Mouse (Mus musculus) urinary bladder, postnatal 36 days (tissue): ENCODE data around the gene Uba5.

ENCODE experiments used
- DNase-seq, 2 experiments: peaks; one replicate each; pipeline ENCODE4 v3.0.0; 2022; ENCODE audit warnings: low spot score in 2 of 2, mixed read lengths in 1 of 2

Gene Uba5

DNA sequence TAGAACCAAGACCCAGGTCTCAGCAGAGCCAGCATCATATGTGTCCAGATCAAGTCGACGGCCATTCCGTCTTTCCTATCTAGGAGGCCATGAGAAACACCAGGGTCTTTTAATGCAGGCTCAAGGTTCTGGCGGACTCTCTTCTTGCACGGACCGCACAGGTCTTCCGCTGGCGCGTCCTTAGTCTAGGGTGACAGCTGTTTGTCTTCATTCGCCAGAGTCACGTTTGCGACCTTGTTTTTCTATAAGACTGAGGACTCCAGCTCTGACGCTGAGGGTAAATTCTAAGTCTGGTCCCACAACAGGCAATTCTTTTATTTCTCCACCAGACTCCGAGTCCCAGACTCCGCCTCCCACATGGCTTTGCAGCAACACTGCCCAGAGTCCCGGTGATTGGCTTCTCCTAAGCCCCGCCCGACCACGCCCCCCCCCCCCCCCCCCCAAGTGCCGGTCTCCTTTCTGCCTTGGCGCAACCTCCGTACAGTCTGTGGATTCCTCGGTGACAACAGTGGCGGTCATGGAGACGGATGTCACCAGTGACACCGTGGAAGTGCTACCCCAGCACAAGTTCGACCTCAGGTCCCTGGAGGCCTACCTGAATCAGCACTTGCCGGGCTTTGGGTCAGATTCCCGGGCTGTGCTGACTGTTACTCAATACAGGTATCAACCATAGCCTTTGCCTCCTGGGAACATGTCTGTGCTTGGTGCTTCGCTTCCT is 469 bp upstream of the Uba5 start, which contains the start of gene Acad11:
Gene Acad11, plus strand, starts transcription at position 134 of the 718 bp plus-strand sequence.
- DNase-seq: peak; percentile 79 to 86

DNA sequence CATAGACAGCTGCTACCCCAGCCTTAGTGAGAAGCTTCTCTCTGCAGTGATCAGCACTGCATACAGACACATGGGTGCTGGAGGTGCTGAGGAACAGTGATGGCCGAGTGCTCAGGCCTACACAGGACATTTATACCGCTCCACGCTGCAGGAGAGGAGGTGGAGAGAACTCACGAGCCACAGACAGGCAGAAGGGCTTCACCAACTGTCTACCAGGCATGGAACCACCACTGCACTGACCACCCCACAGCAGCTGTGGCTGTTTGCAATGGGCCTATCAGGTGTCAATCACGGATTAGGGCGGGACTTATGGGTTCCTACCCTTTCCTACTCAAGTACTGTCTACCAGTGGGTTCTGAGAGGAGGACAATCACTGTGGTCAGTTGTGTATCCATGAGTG is 11.9 kb downstream of the Uba5 start:
- DNase-seq: no peak

DNA sequence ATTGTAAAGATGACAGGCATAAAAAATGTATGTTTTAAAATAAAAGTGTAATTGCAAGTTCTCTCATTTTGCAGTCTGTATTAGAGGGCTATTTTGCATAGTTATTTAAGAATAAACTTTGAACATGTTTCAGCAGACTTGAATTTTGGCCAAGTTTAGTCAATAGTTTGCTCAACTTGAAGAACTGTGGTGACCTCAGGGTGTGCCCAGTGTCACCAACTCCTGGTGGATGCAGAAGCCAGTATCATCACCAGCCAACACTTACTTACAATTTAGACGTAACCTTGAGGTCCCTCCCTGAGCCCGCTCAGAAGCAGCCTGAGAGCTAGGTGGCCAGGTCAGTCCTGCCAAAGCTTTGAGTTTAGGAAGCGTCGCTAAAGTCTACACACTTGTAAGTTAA is 19.3 kb downstream of the Uba5 start:
- no peak for DNase-seq

DNA sequence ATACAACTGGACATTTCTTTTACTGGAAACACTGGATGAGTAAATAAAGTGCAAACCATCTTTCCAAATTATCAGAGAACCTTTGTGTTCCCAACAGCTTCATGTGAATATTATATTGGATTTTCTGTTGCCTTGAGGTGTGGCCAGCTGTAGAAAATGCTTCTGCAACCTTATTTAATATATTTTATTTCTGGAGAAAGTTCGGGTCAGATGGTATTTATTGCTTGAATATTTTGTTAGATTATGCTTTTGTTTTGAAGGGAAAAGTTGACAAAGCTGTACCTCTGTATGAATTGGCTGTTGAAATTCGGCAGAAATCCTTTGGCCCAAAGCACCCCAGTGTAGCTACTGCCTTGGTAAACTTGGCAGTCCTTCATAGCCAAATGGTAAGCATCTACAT is 22.6 kb downstream of the Uba5 start, which contains the start of gene Gm28305:
Gene Gm28305, plus strand, starts transcription at position 301 of the 400 bp plus-strand sequence.
- DNase-seq: no peak

DNA sequence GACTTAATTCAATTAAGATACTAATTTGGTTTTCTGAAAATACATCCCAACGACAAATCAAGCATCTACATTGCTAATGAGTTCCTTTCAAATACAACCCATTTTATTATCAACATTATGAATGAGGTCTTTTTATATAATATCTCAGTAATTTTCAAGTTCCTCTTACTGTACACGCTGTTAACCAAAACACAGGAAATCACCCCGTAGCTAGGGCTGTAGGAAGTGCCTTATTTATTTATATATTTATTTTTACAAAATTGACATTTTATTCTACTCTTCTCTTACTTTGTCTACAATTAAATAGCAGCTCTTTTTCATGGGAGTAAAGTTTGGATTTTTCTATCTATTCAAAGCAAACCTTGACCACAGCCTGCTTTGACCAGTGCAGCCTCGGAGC is 23.2 kb downstream of the Uba5 start:
- no peak for DNase-seq

DNA sequence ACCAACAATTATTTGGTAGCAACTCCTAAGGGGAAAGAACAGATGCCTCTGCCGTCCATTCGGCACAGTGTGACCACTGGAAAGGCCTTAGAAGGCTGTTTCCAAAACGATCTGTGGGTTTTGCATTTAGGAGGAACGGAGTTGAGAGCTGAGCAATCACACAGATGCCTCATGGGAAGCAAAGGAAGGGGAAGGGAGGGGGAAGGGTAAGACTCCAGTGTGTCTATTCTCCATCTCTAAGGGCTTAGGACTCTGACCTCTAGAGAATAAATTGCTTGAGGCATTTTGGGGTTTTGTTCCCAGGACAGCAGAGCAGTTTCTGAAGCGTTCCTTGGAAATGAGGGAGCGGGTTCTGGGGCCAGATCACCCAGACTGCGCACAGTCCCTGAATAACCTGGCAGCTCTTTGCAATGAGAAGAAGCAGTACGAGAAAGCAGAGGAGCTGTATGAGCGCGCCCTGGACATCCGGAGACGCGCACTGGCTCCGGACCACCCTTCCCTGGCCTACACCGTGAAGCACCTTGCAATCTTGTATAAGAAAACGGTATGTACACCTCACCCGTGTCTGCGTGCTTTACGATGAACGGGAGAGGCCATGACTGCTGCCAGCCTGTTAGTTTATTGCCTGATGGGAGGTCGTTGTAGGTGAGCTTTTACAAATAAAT is 23.8 kb downstream of the Uba5 start:
- DNase-seq: no peak

DNA sequence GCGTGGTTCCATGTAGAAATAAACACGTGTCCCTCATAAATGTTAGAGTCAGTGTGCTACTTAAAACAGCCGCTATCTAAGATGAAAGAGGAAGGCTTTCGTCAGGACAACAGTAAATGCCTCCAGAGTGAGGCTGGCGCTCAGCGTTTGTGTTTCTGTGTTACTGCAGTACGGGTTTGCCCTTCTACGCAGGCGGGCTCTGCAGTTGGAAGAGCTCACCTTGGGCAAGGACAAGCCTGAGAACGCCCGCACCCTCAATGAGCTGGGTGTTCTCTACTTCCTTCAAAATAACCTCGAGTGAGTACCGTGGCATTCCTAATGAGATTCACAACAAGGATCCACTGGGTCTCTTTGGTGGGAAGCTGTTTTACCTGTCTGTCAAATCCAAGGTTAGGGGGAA is 24.7 kb downstream of the Uba5 start:
- no peak for DNase-seq

DNA sequence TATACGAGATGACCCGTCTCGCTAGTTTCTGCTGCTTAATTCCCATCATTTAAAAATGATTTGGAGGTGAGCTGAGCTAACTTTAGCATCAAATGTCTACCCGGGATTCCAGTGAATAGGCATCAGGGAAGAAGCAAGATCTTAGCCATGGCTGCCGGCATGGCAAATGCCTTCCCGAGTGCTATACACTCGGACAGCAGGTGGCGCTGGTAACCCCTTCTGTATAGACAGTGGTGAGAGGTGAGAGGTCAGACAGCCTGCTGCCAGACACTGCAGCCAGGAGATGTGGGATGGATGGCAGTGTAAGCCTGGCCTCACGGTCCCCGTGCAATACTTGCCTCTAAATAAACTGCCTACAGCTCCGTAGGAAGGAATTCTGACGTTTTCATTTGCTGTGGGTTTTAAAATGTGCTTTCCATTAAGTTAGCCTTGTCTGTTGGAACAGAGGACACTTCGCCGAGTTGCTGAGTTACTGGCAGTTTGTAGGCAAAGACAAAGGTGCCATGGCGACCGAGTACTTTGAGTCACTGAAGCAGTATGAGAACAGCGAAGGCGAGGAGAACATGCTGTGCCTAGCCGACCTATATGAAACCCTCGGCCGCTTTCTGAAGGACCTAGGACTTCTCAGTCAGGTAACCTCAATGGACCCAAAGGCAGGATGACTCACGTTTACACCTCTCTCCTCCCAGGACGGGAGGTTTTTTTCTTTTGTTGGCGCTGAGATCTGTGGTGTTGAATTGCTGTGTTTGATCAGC is 27.5 kb downstream of the Uba5 start:
- DNase-seq: peak; percentile 66 to 80

DNA sequence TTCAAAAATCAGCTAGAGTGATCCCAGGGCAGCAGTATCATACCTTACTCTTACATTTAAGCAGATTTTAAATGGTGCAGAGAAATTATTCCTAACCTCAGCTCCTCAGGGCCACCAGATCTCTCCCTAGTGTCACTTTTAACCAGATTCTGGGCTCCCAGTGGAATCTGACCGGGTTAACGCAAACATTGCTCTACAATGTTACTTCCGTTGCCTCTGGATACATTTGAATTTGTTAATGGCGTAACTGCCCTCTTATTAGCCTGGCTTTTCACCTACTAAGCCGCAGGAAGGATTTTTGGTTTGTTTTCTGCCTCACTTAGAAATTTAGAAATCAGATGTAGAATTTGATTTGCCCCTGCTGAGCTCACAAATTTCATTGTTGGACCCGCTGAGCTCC is 28.2 kb downstream of the Uba5 start:
- DNase-seq: no peak

DNA sequence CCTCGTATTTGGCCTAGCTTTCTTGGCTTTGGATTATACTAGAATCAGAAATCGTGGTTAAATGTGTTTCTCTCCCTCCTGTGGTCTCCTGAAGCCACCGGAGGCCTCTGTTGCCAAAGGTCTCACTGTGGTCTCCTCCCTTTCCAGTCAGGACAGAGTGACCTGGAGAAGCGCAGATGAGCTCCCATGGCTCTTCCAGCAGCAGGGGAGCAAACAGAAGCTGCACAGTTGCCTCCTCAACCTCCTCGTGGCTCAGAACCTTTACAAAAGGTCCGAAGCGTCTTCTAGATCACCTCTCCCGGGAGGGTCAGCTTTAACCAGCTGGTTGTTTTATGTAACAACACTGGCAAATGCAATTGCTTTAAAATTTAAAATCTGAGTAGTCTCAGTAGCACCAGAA is 28.7 kb downstream of the Uba5 start:
- no peak for DNase-seq

DNA sequence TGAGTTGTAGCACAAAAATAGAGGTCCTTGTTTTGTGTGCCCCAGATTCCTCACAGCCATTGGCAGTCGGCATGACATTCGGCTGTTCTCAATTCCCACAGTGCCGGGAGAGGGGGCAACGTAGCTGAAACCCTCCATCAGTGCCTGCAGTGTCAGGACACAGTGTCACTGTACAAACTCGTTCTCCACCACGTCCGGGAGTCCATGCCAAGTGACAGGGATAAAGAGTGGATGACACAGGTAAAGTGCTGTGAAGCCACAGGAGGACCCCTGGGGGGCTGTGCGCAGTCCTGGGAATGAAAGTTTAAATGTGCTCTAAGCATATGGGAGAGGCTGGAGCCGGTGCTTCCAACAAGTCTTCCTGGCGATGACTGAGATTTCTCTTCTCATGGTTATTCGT is 33.1 kb downstream of the Uba5 start:
- no peak for DNase-seq

DNA sequence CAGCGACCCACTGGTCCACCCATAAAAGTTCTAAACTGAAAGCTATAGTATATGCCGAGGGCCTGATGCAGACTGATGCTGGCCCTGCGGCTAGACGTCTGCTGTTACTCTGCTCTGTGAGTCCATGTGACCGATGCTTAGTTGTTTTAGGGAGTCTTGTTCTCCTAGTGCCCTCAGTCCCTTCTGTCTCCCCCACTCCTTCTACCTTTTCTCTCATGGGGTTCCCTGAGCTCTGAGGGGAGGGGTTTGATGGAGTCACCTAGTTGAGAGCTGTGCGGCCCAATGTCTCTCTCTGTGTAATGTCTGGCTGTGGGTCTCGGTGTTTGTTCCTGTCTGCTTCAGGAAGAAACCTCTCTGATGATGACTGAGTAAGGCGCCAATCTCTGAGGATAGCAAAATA is 35.7 kb downstream of the Uba5 start:
- no peak for DNase-seq

DNA sequence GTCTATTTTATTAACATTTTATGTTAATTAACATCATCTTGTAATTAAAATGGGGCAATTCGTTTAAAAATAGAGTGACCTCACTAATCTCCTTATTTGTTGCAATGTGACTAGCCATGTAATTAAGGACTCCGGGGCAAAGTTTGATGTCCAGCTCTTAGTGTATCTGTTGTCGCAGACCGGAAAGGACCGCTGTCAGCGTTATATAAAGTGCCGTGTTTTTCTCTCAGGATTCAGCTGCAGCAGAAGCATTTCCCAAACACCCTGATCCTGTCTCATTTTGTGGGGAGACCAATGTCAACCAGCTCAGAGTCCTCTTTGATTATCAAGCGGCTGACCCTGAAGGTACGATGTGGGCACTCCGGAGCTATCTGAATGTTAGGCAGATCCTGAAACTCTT is 41.9 kb downstream of the Uba5 start:
- DNase-seq: no peak

DNA sequence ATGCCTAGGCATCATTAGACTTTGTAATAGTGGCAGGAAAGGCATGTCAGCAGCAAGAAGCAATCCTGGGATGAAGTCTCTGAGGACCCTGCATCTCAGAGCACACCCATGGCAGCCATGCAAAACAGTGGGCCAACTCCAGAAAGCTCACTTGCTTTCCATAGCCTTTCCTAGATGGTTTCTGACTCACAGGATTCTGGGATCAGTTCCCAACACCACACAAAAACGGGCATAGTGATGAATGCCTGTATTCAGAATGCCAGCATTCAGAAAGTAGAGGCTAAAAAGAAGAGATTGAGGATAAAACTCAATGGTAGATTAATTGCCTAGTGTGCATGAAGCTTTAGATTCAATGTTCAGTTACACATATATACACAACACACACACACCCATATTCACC is 48.4 kb downstream of the Uba5 start:
- DNase-seq: no peak

DNA sequence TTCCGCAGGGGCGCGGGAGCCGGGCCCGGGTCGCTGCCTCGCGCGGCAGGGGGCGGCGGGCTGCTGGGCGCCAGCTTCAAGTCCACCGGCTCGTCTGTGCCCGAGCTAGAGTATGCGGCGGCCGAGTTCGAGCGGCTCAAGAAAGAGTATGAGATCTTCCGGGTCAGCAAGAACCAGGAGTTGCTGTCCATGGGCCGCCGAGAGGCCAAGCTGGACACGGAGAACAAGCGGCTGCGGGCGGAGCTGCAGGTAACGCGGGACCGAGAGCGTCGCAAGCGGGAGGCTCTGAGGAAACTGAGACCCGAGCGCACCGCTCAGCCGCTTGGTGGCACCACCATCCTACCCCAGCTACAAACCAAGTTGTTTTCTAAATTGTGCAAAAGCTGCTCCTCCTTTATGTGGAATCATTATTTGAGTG is 60.0 kb downstream of the Uba5 start:
- DNase-seq: peak in 1 of 2 experiments; percentile 66

DNA sequence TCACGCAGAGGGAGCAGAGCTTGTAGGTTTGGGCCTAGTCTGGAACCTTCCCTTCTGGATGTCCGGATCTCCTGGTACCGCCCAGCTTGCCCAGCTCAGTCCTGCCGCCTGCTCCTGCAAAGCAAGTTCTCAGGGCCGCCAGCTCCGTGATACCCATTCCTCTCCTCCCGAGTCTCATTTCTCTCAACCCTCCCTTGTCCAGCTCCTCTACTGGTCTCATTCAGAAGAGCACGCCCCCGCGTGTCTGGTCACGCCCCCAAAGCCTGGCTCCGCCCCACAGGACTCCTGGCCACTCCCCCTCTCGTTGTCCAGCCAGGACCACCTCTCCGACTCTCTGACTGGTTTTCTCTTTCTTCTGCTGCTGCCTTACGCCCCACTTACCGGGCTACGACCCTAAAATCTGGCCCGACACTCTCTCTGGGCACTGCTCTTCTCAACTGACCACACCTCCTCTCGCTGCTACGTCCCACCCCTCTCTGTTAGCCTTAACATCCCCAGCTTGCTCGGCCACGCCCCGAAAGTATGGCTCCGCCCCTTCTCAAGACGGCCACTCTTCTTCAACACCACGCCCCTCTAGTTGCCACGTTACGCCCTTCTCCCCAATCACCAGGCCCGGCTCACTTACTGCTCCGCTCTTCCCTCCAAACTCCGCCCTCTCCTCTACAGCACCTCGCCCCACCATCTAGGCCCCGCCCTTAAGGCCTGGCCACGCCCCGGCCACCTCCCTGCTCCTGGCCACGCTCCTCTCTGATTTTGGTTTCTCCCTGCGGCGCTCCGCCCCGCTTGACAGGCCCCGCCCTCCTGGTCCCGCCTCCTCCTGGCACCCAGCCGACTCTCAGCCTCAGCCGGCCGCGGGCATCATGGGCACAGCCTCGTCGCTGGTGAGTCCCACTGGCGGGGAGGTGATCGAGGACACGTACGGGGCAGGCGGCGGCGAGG is 60.7 kb downstream of the Uba5 start, which contains the start of gene Nphp3:
Gene Nphp3, plus strand, starts transcription at position 624 of the 939 bp plus-strand sequence.
- DNase-seq: peak; percentile 99 to 100

DNA sequence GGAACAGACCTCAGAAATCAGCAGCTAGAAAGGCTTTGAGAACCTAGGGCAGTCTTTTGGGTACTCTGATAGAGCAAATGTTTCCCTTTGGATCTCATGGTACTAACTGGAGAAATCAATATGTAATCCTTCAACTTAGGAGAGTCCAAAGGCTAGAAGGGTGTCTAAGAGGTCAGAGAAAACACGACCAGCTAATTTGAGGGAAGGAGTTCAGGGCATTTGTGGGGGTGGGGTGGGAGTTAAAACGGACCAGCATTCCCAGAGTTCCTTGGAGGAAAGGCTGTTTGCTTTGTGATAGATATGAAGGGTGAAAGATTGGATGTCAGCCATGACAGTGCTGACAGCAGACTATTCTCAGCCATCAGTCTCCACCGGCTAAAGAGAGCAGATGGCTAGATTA is 62.3 kb downstream of the Uba5 start:
- DNase-seq: no peak
